Mouse (Mus musculus) stomach, embryonic 14.5 days (tissue): ENCODE data around the gene Vmn2r96. TPM values are rescaled to one million over a fixed set of nuclear protein-coding genes. Genes with fewer than 3 reads are reported as not detected.
"Not testable (repeated sequence)": the region's sequence is repeated elsewhere in the genome, so short reads cannot be mapped to it uniquely, and the experiment has no call there.

ENCODE experiments used
- ATAC-seq: fragments of 200-750 bp; cut with Nextera tagmentation; 2 replicates; pipeline ENCODE4 v1.8.0; 2017; ENCODE audit warnings: low read depth, moderate TSS enrichment; ENCODE audit not compliant: insufficient number of reproducible peaks, insufficient read depth, low FRiP score
- H3K27ac ChIP-seq: fragments of 300-500 bp; sonication (generic); 2 replicates; pipeline ENCODE4 v1.5.1; 2014; ENCODE audit warnings: mild to moderate bottlenecking, low read length, moderate library complexity, mixed read lengths
- H3K27me3 ChIP-seq: fragments of 300-500 bp; sonication (generic); 2 replicates; pipeline ENCODE4 v1.6.1; 2014; ENCODE audit warnings: low read length, control low read depth, mixed read lengths; ENCODE audit not compliant: control insufficient read depth, insufficient read depth
- H3K36me3 ChIP-seq: fragments of 300-500 bp; sonication (generic); 2 replicates; pipeline ENCODE4 v1.6.1; 2014; ENCODE audit warnings: mild to moderate bottlenecking, control low read depth, low read length, moderate library complexity, mixed read lengths; ENCODE audit not compliant: control insufficient read depth, insufficient read depth
- H3K4me1 ChIP-seq: fragments of 300-500 bp; sonication (generic); 2 replicates; pipeline ENCODE4 v1.6.1; 2014; ENCODE audit warnings: low read length, control low read depth, mixed read lengths; ENCODE audit not compliant: control insufficient read depth, insufficient read depth
- H3K4me2 ChIP-seq: fragments of 300-500 bp; sonication (generic); replicated peaks from 2 replicates; pipeline ENCODE4 v1.6.1; 2014; ENCODE audit warnings: low read depth, low read length, control low read depth
- H3K4me3 ChIP-seq: fragments of 300-500 bp; sonication (generic); 2 replicates; pipeline ENCODE4 v1.5.1; 2014; ENCODE audit warnings: low read depth, low read length, control low read depth
- H3K9ac ChIP-seq: fragments of 300-500 bp; sonication (generic); replicated peaks from 2 replicates; pipeline ENCODE4 v1.6.1; 2014; ENCODE audit warnings: low read depth, mild to moderate bottlenecking, control low read depth, low read length, moderate library complexity, mixed read lengths
- H3K9me3 ChIP-seq: fragments of 300-500 bp; sonication (generic); 2 replicates; pipeline ENCODE4 v1.6.1; 2016; ENCODE audit warnings: low read depth, low read length, control low read depth; ENCODE audit not compliant: control insufficient read depth
- WGBS: fragments of 180-500 bp; shearing (Covaris S2); extraction: QIAGEN DNeasy Blood & Tissue Kit; methylation state at CpG from one replicate; pipeline ENCODE4 v1.1.7; 2014; 5-methylcytosine and 5-hydroxymethylcytosine counted together
- polyA plus RNA-seq: library from polyadenylated mRNA; unstranded; fragments of >200 nt; fragmentation: Nextera tagmentation; extraction: Ambion mirVana; gene quantifications from 2 replicates; pipeline ENCODE4 v1.2.1, GENCODE M21; 2014

The Vmn2r96 gene
- not detected in 2 replicates for polyA plus RNA-seq

DNA sequence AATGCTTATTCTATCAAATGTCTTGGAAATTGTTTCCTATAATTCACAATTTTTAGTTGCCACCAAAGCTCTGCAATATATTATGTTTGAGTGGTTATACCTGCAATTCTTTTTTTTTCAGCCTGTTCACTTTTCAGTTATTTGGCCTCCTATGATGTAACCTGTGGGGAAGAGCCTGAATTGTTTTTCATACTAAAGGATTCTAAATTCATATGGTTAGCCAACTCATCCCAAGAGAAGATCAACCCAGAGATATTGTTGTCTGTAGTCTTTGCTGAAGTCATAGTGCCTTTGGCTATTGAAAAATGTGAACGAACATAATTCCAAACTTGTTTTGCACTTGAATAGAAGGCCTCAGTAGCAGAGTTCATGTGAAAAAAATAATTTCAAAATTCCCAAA lies at the start of gene Vmn2r96:
TSS of gene Vmn2r96 (plus strand) at position 301 of the 400 bp plus-strand sequence.
- H3K27me3 ChIP-seq, H3K9me3 ChIP-seq, H3K9ac ChIP-seq, H3K36me3 ChIP-seq, ATAC-seq, H3K4me1 ChIP-seq, H3K4me2 ChIP-seq, H3K4me3 ChIP-seq, H3K27ac ChIP-seq: not testable (repeated sequence)
- 87% methylated on average over 1 of the region's 1 CpGs for WGBS

DNA sequence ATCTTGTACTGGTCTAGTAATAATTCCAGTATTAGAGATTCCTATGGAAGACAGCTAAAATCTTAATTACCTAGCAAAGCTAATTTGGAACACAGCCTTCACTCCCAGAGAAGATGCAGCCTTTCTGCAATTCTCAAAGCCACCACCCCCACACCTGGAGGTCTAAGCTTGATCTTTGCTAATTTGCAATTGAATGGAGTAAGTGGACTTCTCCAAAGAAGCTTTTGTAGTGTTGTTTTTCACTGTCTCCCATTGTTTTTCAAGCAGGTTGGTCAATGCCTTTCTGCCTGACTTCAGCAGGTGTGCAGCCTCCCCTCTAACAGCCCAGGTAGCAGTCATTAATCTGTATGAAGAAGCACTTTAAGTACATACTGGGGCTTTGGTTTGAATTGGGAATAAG lies 49.6 kb upstream of the Vmn2r96 start:
- ATAC-seq, result no peak
- no peak overlapping the region for H3K9ac ChIP-seq
- no peak overlapping the region for H3K27ac ChIP-seq
- H3K4me1 ChIP-seq, result no peaks in the 10 kb centered on the region
- no peaks in the 10 kb centered on the region for H3K36me3 ChIP-seq
- H3K9me3 ChIP-seq, result peaks cover 12% of the 10 kb centered on the region; the same call in 1 of the 2 replicates
- no peak overlapping the region for H3K4me2 ChIP-seq
- H3K27me3 ChIP-seq, result no peaks in the 10 kb centered on the region
- no peak overlapping the region for H3K4me3 ChIP-seq

DNA sequence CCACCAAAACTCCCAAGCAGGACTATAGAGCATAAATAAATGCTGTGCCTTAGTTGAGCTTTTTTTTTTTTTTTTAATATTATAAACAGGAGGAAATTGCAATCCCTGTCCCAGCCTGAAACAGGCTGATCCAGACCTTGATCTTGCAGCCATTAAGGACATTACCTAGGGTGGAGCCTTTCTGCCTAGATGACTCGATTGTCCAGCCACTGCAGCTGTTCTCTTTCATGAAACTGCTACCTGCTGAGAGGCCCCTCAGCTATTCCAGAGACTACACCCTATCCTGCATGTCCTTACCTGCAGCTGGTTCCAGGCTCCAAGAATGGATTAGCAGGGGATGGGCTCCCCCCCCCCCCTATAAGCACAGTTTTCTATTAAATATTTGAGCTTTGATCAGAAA lies 49.0 kb upstream of the Vmn2r96 start:
- Histone ChIP-seq H3K9ac (no peak overlapping the region), H3K4me3 (no peak overlapping the region), H3K9me3 (peaks cover 12% of the 10 kb centered on the region; the same call in 1 of the 2 replicates), H3K36me3 (no peaks in the 10 kb centered on the region), H3K4me2 (no peak overlapping the region), H3K27ac (no peak overlapping the region), H3K4me1 (no peaks in the 10 kb centered on the region), H3K27me3 (no peaks in the 10 kb centered on the region)
- ATAC-seq, result no peak
- whole genome bisulfite sequencing, result 55% methylated on average over 1 of the region's 1 CpGs

DNA sequence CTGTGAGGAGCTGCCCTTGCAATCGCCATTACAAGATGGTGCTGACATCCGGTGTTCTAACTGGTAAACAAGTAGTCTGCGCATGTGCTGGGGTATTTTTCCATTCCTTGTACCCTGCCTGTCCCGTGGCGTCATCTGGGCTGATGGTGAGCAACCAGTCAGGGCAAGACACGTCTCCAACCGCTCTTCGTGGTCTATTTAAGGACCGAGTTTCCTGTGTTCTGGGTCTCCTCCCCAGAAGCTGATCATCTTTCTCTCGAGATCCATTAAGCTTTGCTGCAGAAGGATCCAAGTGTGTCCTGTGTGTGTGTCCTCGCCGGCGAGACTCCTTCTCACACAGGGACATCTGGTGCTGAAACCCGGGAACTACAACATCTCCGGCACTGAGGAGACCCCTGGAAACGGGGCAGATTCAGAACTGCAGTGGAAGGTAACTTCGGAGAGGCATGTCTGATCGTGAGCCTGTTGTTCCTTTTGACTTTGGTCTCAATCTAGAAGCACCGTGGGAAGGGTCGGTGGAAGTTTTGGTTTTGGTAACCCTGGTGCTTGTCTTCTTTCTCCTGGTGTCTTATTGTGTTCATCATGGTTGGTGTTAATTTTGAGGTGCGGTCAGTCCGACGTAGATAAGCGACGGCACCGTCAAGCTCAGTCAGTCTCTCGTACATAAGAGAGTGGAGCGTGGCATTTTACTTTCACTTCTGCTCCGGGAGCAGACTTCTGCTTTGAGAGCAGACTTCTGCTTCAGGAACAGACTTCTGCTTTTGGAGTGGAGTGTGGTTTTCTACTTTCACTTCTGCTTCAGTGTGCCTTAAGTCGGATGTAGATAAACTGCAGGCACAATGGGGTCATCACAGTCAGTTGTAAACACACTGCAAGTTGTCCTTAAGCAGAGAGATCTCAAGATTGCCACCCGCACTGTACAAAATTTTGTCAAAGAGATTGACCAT lies 14.5 kb upstream of the Vmn2r96 start:
- WGBS, result 89% methylated on average over 31 of the region's 31 CpGs
- ATAC-seq, H3K4me3 ChIP-seq, H3K4me1 ChIP-seq, H3K27ac ChIP-seq, H3K27me3 ChIP-seq, H3K4me2 ChIP-seq, H3K9me3 ChIP-seq, H3K9ac ChIP-seq, H3K36me3 ChIP-seq: not testable (repeated sequence)

DNA sequence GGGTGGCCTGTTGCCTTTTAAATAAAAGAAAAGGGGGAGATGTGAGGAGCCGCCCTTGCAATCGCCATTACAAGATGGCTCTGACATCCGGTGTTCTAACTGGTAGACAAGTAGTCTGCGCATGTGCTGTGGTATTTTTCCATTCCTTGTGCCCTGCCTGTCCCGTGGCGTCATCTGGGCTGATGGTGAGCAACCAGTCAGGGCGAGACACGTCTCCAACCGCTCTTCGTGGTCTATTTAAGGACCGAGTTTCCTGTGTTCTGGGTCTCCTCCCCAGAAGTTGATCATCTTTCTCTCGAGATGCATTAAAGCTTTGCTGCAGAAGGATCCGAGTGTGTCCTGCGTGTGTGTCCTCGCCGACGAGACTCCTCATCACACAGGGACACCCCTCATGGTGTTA lies 6.8 kb upstream of the Vmn2r96 start:
- not testable (repeated sequence) for H3K36me3 ChIP-seq, H3K27me3 ChIP-seq, ATAC-seq, H3K4me3 ChIP-seq, H3K4me2 ChIP-seq, H3K9me3 ChIP-seq, H3K9ac ChIP-seq, H3K27ac ChIP-seq, H3K4me1 ChIP-seq
- 92% methylated on average over 17 of the region's 17 CpGs for WGBS

DNA sequence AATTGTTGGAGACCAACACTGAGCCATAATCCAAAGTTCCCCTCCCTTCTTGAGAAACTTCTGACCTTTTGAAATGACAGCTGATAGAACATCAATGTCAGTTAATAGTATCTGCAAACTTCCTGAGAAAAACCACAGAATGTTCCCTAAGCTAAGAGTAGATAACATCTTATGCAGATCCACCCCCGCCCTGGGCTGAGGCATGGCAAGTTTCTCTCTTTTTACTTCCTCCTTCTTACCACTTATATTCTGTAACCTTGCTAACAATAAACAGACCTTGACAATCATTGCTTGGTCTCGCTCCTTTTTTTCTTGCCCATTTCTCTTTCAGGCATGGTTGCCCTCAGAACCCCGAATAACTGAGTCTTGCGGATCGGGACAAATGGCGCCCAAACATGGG lies 42.2 kb downstream of the Vmn2r96 start:
- not testable (repeated sequence) for H3K9me3 ChIP-seq, H3K4me2 ChIP-seq, H3K4me3 ChIP-seq, ATAC-seq, H3K36me3 ChIP-seq, H3K27ac ChIP-seq, H3K27me3 ChIP-seq, H3K4me1 ChIP-seq, H3K9ac ChIP-seq
- WGBS, result 90% methylated on average over 6 of the region's 6 CpGs

DNA sequence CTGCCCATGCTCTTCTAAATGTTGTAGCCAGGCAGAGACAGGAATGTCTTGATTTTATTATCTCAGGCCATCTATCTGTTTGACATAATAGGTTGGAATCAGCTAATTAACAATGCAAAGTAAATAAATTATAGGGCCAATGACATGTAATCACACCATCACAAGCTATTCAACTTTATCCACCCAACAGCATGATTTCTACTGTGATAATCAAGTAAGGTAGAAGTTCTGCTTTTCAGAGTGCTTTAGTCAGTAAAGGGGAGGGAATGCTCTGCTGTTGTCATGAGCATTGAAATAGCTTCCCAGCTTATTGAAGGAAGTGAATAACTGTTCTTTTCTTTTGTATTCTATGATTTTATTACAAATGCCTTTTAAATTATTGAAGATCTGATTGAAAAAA lies 53.6 kb downstream of the Vmn2r96 start:
- no peak overlapping the region for H3K4me3 ChIP-seq
- no peaks in the 10 kb centered on the region for H3K4me1 ChIP-seq
- H3K9me3 ChIP-seq, result no peaks in the 10 kb centered on the region; the same call in 1 of the 2 replicates
- no peak overlapping the region for H3K4me2 ChIP-seq
- H3K27ac ChIP-seq, result no peak overlapping the region
- H3K9ac ChIP-seq, result no peak overlapping the region
- H3K36me3 ChIP-seq, result no peaks in the 10 kb centered on the region
- no peak for ATAC-seq
- no peaks in the 10 kb centered on the region for H3K27me3 ChIP-seq
